Mouse (Mus musculus): ENCODE results near the gene Rdh7. TPM values are rescaled to one million over a fixed set of nuclear protein-coding genes. Genes with fewer than 3 reads are reported as not detected.

The Rdh7 gene
- polyA plus RNA-seq, 1 experiment = not detected

Other genes starting within 250 kb of the Rdh7 start
- gene Stat6, start 245.8 kb downstream of the Rdh7 start, polyA plus RNA-seq (2012; rRNA removed) = 8.7 TPM in 2 replicates
- gene Nemp1, start 221.9 kb downstream of the Rdh7 start, polyA plus RNA-seq (2012; rRNA removed) = 6.7 and 9.0 TPM in 2 replicates
- 59.2 and 69.9 TPM in 2 replicates for gene Nab2, start 220.2 kb downstream of the Rdh7 start, polyA plus RNA-seq (2012; rRNA removed)
- gene Myo1a, start 183.6 kb downstream of the Rdh7 start, polyA plus RNA-seq (2012; rRNA removed) = 1.2 and 1.6 TPM in 2 replicates
- 1.4 and 1.5 TPM in 2 replicates for gene Tac2, start 164.3 kb downstream of the Rdh7 start, polyA plus RNA-seq (2012; rRNA removed)
- gene Zbtb39, start 149.3 kb downstream of the Rdh7 start, polyA plus RNA-seq (2012; rRNA removed) = 5.7 and 6.6 TPM in 2 replicates
- 1.4 and 1.5 TPM in 2 replicates for gene Gpr182, start 137.1 kb downstream of the Rdh7 start, polyA plus RNA-seq (2012; rRNA removed)
- 0.15 and 0.16 TPM in 2 replicates for gene Rdh1, start 129.1 kb downstream of the Rdh7 start, polyA plus RNA-seq (2012; rRNA removed)
- gene Rdh16f1, start 129.0 kb downstream of the Rdh7 start, polyA plus RNA-seq (2012; rRNA removed) = 0.05 and 0.92 TPM in 2 replicates
- gene Rdh9, start 112.4 kb downstream of the Rdh7 start, polyA plus RNA-seq (2012; rRNA removed) = 0.13 and 0.88 TPM in 2 replicates
- gene Rdh16, start 87.7 kb downstream of the Rdh7 start, polyA plus RNA-seq (2012; rRNA removed) = 0.10 and 0.13 TPM in 2 replicates
- not detected in 2 replicates for gene Rdh19, start 38.9 kb downstream of the Rdh7 start, polyA plus RNA-seq (2012; rRNA removed)
- not detected in 2 replicates for gene Rdh16f2, start 22.3 kb downstream of the Rdh7 start, polyA plus RNA-seq (2012; rRNA removed)
- 0.13 TPM in 1 of 2 replicates, not detected in the other for gene Sdr9c7, start 9.7 kb upstream of the Rdh7 start, polyA plus RNA-seq (2012; rRNA removed)
- not detected in 2 replicates for gene Hsd17b6, start 118.8 kb upstream of the Rdh7 start, polyA plus RNA-seq (2012; rRNA removed)
- gene Prim1, start 126.4 kb upstream of the Rdh7 start, polyA plus RNA-seq (2012; rRNA removed) = 16.2 and 17.4 TPM in 2 replicates
- 209 and 230 TPM in 2 replicates for gene Naca, start 146.8 kb upstream of the Rdh7 start, polyA plus RNA-seq (2012; rRNA removed)
- gene Ptges3, start 170.1 kb upstream of the Rdh7 start, polyA plus RNA-seq (2012; rRNA removed) = 69.9 and 75.5 TPM in 2 replicates
- 2,153 and 2,193 TPM in 2 replicates for gene Atp5b, start 194.5 kb upstream of the Rdh7 start, polyA plus RNA-seq (2012; rRNA removed)
- gene Baz2a, start 202.8 kb upstream of the Rdh7 start, polyA plus RNA-seq (2012; rRNA removed) = 42.9 and 45.2 TPM in 2 replicates

All from cerebellum, adult 2 months (tissue).